Mouse (Mus musculus) liver, postnatal 0 days (tissue): Measurements from ENCODE around the gene Fxyd3.

Experiments used
- CTCF ChIP-seq: sonication (generic); IDR thresholded peaks from 2 replicates; pipeline ENCODE4 v1.5.1; 2016; ENCODE audit warnings: antibody characterized with exemption, low read depth
- EP300 ChIP-seq: IDR thresholded peaks from 2 replicates; pipeline ENCODE4 v1.6.1; 2016; ENCODE audit warnings: antibody characterized with exemption, low read depth, mild to moderate bottlenecking

DNA sequence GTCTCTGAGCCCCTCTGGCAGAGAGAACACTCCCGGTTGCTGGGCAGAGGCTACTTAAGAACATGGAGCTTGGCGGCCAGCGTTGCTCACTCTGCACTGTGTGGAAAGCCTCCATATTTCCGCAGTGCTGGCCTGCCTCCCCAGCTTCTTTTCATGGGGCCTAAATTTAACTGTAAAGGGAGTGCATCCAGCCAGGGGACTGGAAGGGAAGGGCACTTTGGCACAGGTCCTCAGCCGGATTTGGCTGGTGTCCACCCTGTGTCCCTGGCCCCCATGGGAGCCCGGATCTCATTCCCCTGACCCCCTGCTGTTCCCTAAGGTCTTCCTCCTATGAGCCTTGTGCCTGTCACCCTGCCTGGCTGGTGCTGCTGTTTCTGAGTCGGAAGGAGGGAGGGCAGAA lies 42.0 kb upstream of the Fxyd3 start:
- no peak for TF ChIP-seq CTCF
- no peak for TF ChIP-seq EP300
